Mouse (Mus musculus): ENCODE data around the gene Arnt2. TPM values are rescaled to one million over a fixed set of nuclear protein-coding genes. Genes with fewer than 3 reads are reported as not detected.

The Arnt2 gene
- polyA plus RNA-seq, 1 experiment from 2014 or later, result 74.6 TPM

GRCm38 (mm10) chr7:84386472-84386871 lies 23.5 kb downstream of the Arnt2 start:
- no peak for ATAC-seq (ENCODE audit: low FRiP score, low read depth)
- no peak overlapping the region for H3K4me3 ChIP-seq
- WGBS, result 73% methylated on average over 1 of the region's 1 CpGs

GRCm38 (mm10) chr7:84384778-84385177 lies 25.2 kb downstream of the Arnt2 start:
- Histone ChIP-seq H3K36me3 (no peaks in the 10 kb centered on the region), H3K4me3 (no peak overlapping the region), H3K27me3 (no peaks in the 10 kb centered on the region), H3K9ac (no peak overlapping the region), H3K4me1 (replicated peaks) (no peaks in the 10 kb centered on the region), H3K4me2 (no peak overlapping the region), H3K9me3 (no peaks in the 10 kb centered on the region), H3K27ac (replicated peaks) (no peak overlapping the region)
- WGBS, result 91% methylated on average over 4 of the region's 4 CpGs
- no peak for ATAC-seq (ENCODE audit: low FRiP score, low read depth)

More at GRCm38 (mm10) chr7:84386472-84386871, 23.5 kb downstream of the Arnt2 start:
- Histone ChIP-seq H3K4me1 (replicated peaks) (no peaks in the 10 kb centered on the region), H3K9ac (no peak overlapping the region), H3K27me3 (no peaks in the 10 kb centered on the region), H3K27ac (replicated peaks) (no peak overlapping the region), H3K36me3 (no peaks in the 10 kb centered on the region), H3K4me2 (no peak overlapping the region), H3K9me3 (no peaks in the 10 kb centered on the region)

GRCm38 (mm10) chr7:84384086-84384485 lies 25.9 kb downstream of the Arnt2 start:
- no peaks in the 10 kb centered on the region for H3K27me3 ChIP-seq
- H3K9me3 ChIP-seq, result no peaks in the 10 kb centered on the region
- H3K27ac ChIP-seq (replicated peaks), result no peak overlapping the region
- no peaks in the 10 kb centered on the region for H3K36me3 ChIP-seq
- no peak overlapping the region for H3K4me3 ChIP-seq
- H3K9ac ChIP-seq, result no peak overlapping the region
- H3K4me2 ChIP-seq, result no peak overlapping the region
- no peaks in the 10 kb centered on the region for H3K4me1 ChIP-seq (replicated peaks)
- WGBS, result 88% methylated on average over 7 of the region's 7 CpGs
- no peak for ATAC-seq (ENCODE audit: low FRiP score, low read depth)

GRCm38 (mm10) chr7:84382346-84382745 lies 27.6 kb downstream of the Arnt2 start:
- ATAC-seq (ENCODE audit: low FRiP score, low read depth), result no peak; the same call in 1 of the 2 replicates
- H3K9me3 ChIP-seq, result no peaks in the 10 kb centered on the region
- H3K36me3 ChIP-seq, result no peaks in the 10 kb centered on the region
- H3K4me2 ChIP-seq, result no peak overlapping the region
- no peak overlapping the region for H3K9ac ChIP-seq
- no peak overlapping the region for H3K4me3 ChIP-seq
- 88% methylated on average over 3 of the region's 3 CpGs for WGBS
- no peaks in the 10 kb centered on the region for H3K27me3 ChIP-seq
- no peak overlapping the region for H3K27ac ChIP-seq (replicated peaks)
- H3K4me1 ChIP-seq (replicated peaks), result peaks cover 10% of the 10 kb centered on the region; the same call in 1 of the 2 replicates

- no peak overlapping the region for H3K4me2 ChIP-seq
- H3K27ac ChIP-seq (replicated peaks), result no peak overlapping the region
- no peak for ATAC-seq (ENCODE audit: low FRiP score, low read depth)
- no peaks in the 10 kb centered on the region for H3K36me3 ChIP-seq
- H3K9me3 ChIP-seq, result no peaks in the 10 kb centered on the region
- no peak overlapping the region for H3K9ac ChIP-seq
- no peak overlapping the region for H3K4me3 ChIP-seq
- no peaks in the 10 kb centered on the region for H3K27me3 ChIP-seq
- peaks cover 18% of the 10 kb centered on the region; the same call in 1 of the 2 replicates for H3K4me1 ChIP-seq (replicated peaks)
These were observed 29.2 kb downstream of the Arnt2 start for GRCm38 (mm10) chr7:84380810-84381209.

GRCm38 (mm10) chr7:84377330-84377729 lies 32.6 kb downstream of the Arnt2 start:
- no peaks in the 10 kb centered on the region for H3K36me3 ChIP-seq
- H3K4me2 ChIP-seq, result no peak overlapping the region
- H3K4me1 ChIP-seq (replicated peaks), result peaks cover 25% of the 10 kb centered on the region
- no peaks in the 10 kb centered on the region for H3K27me3 ChIP-seq
- H3K9me3 ChIP-seq, result no peaks in the 10 kb centered on the region
- no peak for ATAC-seq (ENCODE audit: low FRiP score, low read depth)
- H3K27ac ChIP-seq (replicated peaks), result no peak overlapping the region
- H3K9ac ChIP-seq, result no peak overlapping the region
- 61% methylated on average over 5 of the region's 5 CpGs for WGBS
- no peak overlapping the region for H3K4me3 ChIP-seq

- Histone ChIP-seq H3K9ac (no peak overlapping the region), H3K27ac (replicated peaks) (no peak overlapping the region), H3K4me1 (replicated peaks) (peaks cover 40% of the 10 kb centered on the region), H3K27me3 (no peaks in the 10 kb centered on the region), H3K4me2 (no peak overlapping the region), H3K9me3 (no peaks in the 10 kb centered on the region), H3K4me3 (no peak overlapping the region), H3K36me3 (no peaks in the 10 kb centered on the region)
- WGBS, result 93% methylated on average over 4 of the region's 4 CpGs
- ATAC-seq (ENCODE audit: low FRiP score, low read depth), result no peak
These were observed 36.3 kb downstream of the Arnt2 start for GRCm38 (mm10) chr7:84373691-84374090.

- peaks cover 35% of the 10 kb centered on the region for H3K4me1 ChIP-seq (replicated peaks)
- no peaks in the 10 kb centered on the region for H3K36me3 ChIP-seq
- no peak overlapping the region for H3K4me3 ChIP-seq
- H3K9ac ChIP-seq, result no peak overlapping the region
- 96% methylated on average over 1 of the region's 1 CpGs for WGBS
- no peaks in the 10 kb centered on the region for H3K9me3 ChIP-seq
- 0 out of 2 replicates have a peak, but pooled peaks have one; percentile 36 for ATAC-seq (ENCODE audit: low FRiP score, low read depth)
- H3K27ac ChIP-seq (replicated peaks), result peak overlapping the region; percentile 58
- H3K4me2 ChIP-seq, result no peak overlapping the region
- H3K27me3 ChIP-seq, result no peaks in the 10 kb centered on the region
These were observed 37.1 kb downstream of the Arnt2 start for GRCm38 (mm10) chr7:84372871-84373270.

GRCm38 (mm10) chr7:84372280-84372679 lies 37.7 kb downstream of the Arnt2 start:
- 61% methylated on average over 7 of the region's 7 CpGs for WGBS
- Histone ChIP-seq H3K9ac (no peak overlapping the region), H3K4me1 (replicated peaks) (peaks cover 29% of the 10 kb centered on the region), H3K36me3 (no peaks in the 10 kb centered on the region), H3K4me3 (no peak overlapping the region), H3K27me3 (no peaks in the 10 kb centered on the region), H3K4me2 (no peak overlapping the region), H3K9me3 (no peaks in the 10 kb centered on the region), H3K27ac (replicated peaks) (peak overlapping the region; percentile 58)
- peak; percentile 15; the same call in 1 of the 2 replicates for ATAC-seq (ENCODE audit: low FRiP score, low read depth)

GRCm38 (mm10) chr7:84370911-84371592 lies 38.9 kb downstream of the Arnt2 start:
- WGBS, result 81% methylated on average over 6 of the region's 6 CpGs
- no peaks in the 10 kb centered on the region for H3K36me3 ChIP-seq
- H3K27me3 ChIP-seq, result no peaks in the 10 kb centered on the region
- H3K9ac ChIP-seq, result no peak overlapping the region
- H3K27ac ChIP-seq (replicated peaks), result peak overlapping the region; percentile 58
- H3K4me1 ChIP-seq (replicated peaks), result peaks cover 27% of the 10 kb centered on the region
- ATAC-seq (ENCODE audit: low FRiP score, low read depth), result no peak
- H3K9me3 ChIP-seq, result no peaks in the 10 kb centered on the region
- no peak overlapping the region for H3K4me3 ChIP-seq
- no peak overlapping the region for H3K4me2 ChIP-seq

- Histone ChIP-seq H3K4me3 (no peak overlapping the region), H3K27me3 (no peaks in the 10 kb centered on the region), H3K4me1 (replicated peaks) (peaks cover 22% of the 10 kb centered on the region; the same call in 1 of the 2 replicates), H3K27ac (replicated peaks) (no peak overlapping the region), H3K36me3 (no peaks in the 10 kb centered on the region), H3K9me3 (no peaks in the 10 kb centered on the region), H3K4me2 (no peak overlapping the region), H3K9ac (no peak overlapping the region)
- 44% methylated on average over 4 of the region's 4 CpGs for WGBS
- no peak for ATAC-seq (ENCODE audit: low FRiP score, low read depth)
These were observed 43.7 kb downstream of the Arnt2 start for GRCm38 (mm10) chr7:84366251-84366650.

GRCm38 (mm10) chr7:84362711-84363110 lies 47.3 kb downstream of the Arnt2 start:
- Histone ChIP-seq H3K36me3 (peaks cover 8% of the 10 kb centered on the region; the same call in 1 of the 2 replicates), H3K9ac (no peak overlapping the region), H3K9me3 (no peaks in the 10 kb centered on the region), H3K4me2 (no peak overlapping the region), H3K27me3 (no peaks in the 10 kb centered on the region), H3K4me3 (no peak overlapping the region), H3K4me1 (replicated peaks) (peaks cover 16% of the 10 kb centered on the region; the same call in 1 of the 2 replicates), H3K27ac (replicated peaks) (no peak overlapping the region)
- 49% methylated on average over 2 of the region's 2 CpGs for WGBS
- ATAC-seq (ENCODE audit: low FRiP score, low read depth), result no peak
